Mouse (Mus musculus) lung, postnatal 0 days (tissue): ENCODE results near the gene Cep41.

Experiments
- CTCF ChIP-seq: IDR thresholded peaks from 2 replicates; pipeline ENCODE4 v1.5.1; 2016; ENCODE audit warnings: antibody characterized with exemption, mild to moderate bottlenecking
- EP300 ChIP-seq: IDR thresholded peaks from 2 replicates; pipeline ENCODE4 v1.6.1; 2016; ENCODE audit warnings: antibody characterized with exemption, mild to moderate bottlenecking, control low read depth

DNA sequence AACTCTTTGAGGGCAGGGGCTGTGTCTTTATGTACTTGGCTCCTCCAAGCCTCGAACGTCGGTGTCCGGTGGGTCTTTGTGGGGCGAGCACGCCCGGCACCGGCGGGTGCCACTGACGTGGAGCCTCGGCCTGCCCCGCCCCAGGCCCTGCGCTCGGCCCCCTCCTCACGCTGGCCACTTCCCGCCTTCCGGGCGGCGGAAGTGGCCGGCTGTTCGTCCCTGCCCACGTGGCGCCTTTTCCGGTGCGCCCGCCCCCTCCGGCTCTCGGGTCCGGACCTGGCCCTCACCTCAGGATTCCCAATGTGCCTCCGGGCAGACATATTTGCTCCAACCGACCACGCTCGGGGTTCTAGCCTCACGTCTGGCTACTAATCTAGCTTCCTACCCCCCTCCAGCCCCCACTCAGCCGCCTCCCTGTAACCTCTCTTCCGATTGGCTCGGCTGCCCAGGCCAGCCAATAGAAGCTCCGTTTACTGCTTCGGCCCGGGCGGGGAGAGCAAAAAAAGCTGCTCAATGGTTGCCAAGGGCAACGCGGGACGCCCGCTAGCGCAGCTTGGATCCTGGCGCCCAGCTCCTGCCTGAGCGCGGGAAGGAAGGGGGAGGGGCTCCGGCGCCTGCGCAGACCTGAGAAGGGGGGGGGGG, at the start of gene Cep41:
- TF ChIP-seq CTCF, result no peak
- peak; percentile 64 for TF ChIP-seq EP300
